Mouse (Mus musculus) forebrain, embryonic 11.5 days (tissue): Measurements from ENCODE around the gene Eme1. TPM values are rescaled to one million over a fixed set of nuclear protein-coding genes. Genes with fewer than 3 reads are reported as not detected.

Source experiments
- ATAC-seq: fragments of 200-750 bp; cut with Nextera tagmentation; replicated peaks from 2 replicates; pipeline ENCODE4 v1.8.0; 2017; ENCODE audit warnings: moderate TSS enrichment; ENCODE audit not compliant: low FRiP score
- DNase-seq: peaks from one replicate; pipeline ENCODE4 v3.0.0-alpha.2; 2017; ENCODE audit warnings: low spot score
- H3K27ac ChIP-seq: fragments of 300-500 bp; sonication (generic); 2 replicates; pipeline ENCODE4 v1.5.1; 2014; ENCODE audit warnings: low read depth, low read length
- H3K27me3 ChIP-seq: fragments of 300-500 bp; sonication (generic); 2 replicates; pipeline ENCODE4 v1.6.1; 2014; ENCODE audit warnings: mild to moderate bottlenecking, low read length, mixed read lengths; ENCODE audit not compliant: control insufficient read depth, insufficient read depth
- H3K36me3 ChIP-seq: fragments of 300-500 bp; sonication (generic); 2 replicates; pipeline ENCODE4 v1.6.1; 2014; ENCODE audit warnings: mild to moderate bottlenecking, low read length, moderate library complexity, mixed read lengths; ENCODE audit not compliant: control insufficient read depth, insufficient read depth
- H3K4me1 ChIP-seq: fragments of 300-500 bp; sonication (generic); replicated peaks from 2 replicates; pipeline ENCODE4 v1.6.1; 2014; ENCODE audit warnings: low read length, mixed read lengths; ENCODE audit not compliant: control insufficient read depth, insufficient read depth
- H3K4me2 ChIP-seq: fragments of 300-500 bp; sonication (generic); 2 replicates; pipeline ENCODE4 v1.6.1; 2014; ENCODE audit warnings: low read depth, mild to moderate bottlenecking, low read length, moderate library complexity, mixed read lengths; ENCODE audit not compliant: severe bottlenecking
- H3K4me3 ChIP-seq: fragments of 300-500 bp; sonication (generic); 2 replicates; pipeline ENCODE4 v1.5.1; 2014; ENCODE audit warnings: low read depth, low read length
- H3K9ac ChIP-seq: fragments of 300-500 bp; sonication (generic); 2 replicates; pipeline ENCODE4 v1.6.1; 2014; ENCODE audit warnings: low read length
- H3K9me3 ChIP-seq: fragments of 300-500 bp; sonication (generic); 2 replicates; pipeline ENCODE4 v1.6.1; 2016; ENCODE audit warnings: low read length, mixed read lengths; ENCODE audit not compliant: control insufficient read depth
- WGBS: fragments of 180-500 bp; shearing (Covaris S2); extraction: QIAGEN DNeasy Blood & Tissue Kit; methylation state at CpG from one replicate; pipeline ENCODE4 v1.1.7; 2014; 5-methylcytosine and 5-hydroxymethylcytosine counted together
- polyA plus RNA-seq: library from polyadenylated mRNA; unstranded; fragments of >200 nt; fragmentation: Nextera tagmentation; extraction: Ambion mirVana; gene quantifications from 2 replicates; pipeline ENCODE4 v1.2.1, GENCODE M21; 2014

Gene Eme1
- polyA plus RNA-seq, 1 experiment from 2014 or later: 57.2 TPM

- no peak for DNase-seq
These were observed 57.4 kb downstream of the Eme1 start for GRCm38 (mm10) chr11:94596311-94596852.

More at GRCm38 (mm10) chr11:94596311-94596852, 57.4 kb downstream of the Eme1 start:
- H3K36me3 ChIP-seq: no peaks in the 10 kb centered on the region; the same call in 1 of the 2 replicates
- no peak overlapping the region for H3K4me2 ChIP-seq
- no peak overlapping the region for H3K9ac ChIP-seq
- no peaks in the 10 kb centered on the region for H3K4me1 ChIP-seq
- H3K9me3 ChIP-seq: no peaks in the 10 kb centered on the region
- no peaks in the 10 kb centered on the region for H3K27me3 ChIP-seq
- H3K4me3 ChIP-seq: no peak overlapping the region
- H3K27ac ChIP-seq: no peak overlapping the region
- 72% methylated on average over 7 of the region's 7 CpGs for WGBS
- no peak for ATAC-seq

Other genes with a start within 250 kb of the Eme1 start
- gene Cacna1g, start 179.8 kb downstream of the Eme1 start, polyA plus RNA-seq: 13.0 and 17.4 TPM in 2 replicates
- gene Spata20, start 167.8 kb downstream of the Eme1 start, polyA plus RNA-seq: 0.17 TPM in 1 of 2 replicates, not detected in the other
- gene Epn3, start 154.0 kb downstream of the Eme1 start, polyA plus RNA-seq: 0.48 and 0.64 TPM in 2 replicates
- gene Mycbpap, start 132.2 kb downstream of the Eme1 start, polyA plus RNA-seq: 1.9 and 4.8 TPM in 2 replicates
- gene Rsad1, start 104.7 kb downstream of the Eme1 start, polyA plus RNA-seq: 2.9 and 3.7 TPM in 2 replicates
- not detected in 2 replicates for gene Chad, start 88.9 kb downstream of the Eme1 start, polyA plus RNA-seq
- gene Acsf2, start 52.1 kb downstream of the Eme1 start, polyA plus RNA-seq: 6.3 and 6.9 TPM in 2 replicates
- gene Lrrc59, start 24.2 kb downstream of the Eme1 start, polyA plus RNA-seq: 226 and 244 TPM in 2 replicates
- 122 and 125 TPM in 2 replicates for gene Mrpl27, start 197 bp downstream of the Eme1 start, polyA plus RNA-seq
- gene Xylt2, start 23.6 kb upstream of the Eme1 start, polyA plus RNA-seq: 18.0 and 19.8 TPM in 2 replicates
- gene Gm11541, start 50.5 kb upstream of the Eme1 start, polyA plus RNA-seq: not detected in 2 replicates
- 0.23 TPM in 1 of 2 replicates, not detected in the other for gene Cdc34b, start 87.8 kb upstream of the Eme1 start, polyA plus RNA-seq
- gene Tmem92, start 128.7 kb upstream of the Eme1 start, polyA plus RNA-seq: not detected in 2 replicates